Mouse (Mus musculus) olfactory bulb, adult 2 months (tissue): Measurements from ENCODE around the gene Lemd2. TPM values are rescaled to one million over a fixed set of nuclear protein-coding genes. Genes with fewer than 3 reads are reported as not detected.

Experiments
- H3K27ac ChIP-seq: fragments of 200-500 bp; 2 replicates; pipeline ENCODE4 v1.5.1; 2012; ENCODE audit warnings: low read depth, low read length; ENCODE audit not compliant: insufficient read depth
- H3K4me1 ChIP-seq: fragments of 200-500 bp; 2 replicates; pipeline ENCODE4 v1.6.1; 2012; ENCODE audit warnings: low read length; ENCODE audit not compliant: control insufficient read depth, insufficient read depth
- H3K4me3 ChIP-seq: fragments of 200-500 bp; 2 replicates; pipeline ENCODE4 v1.5.1; 2012; ENCODE audit warnings: mild to moderate bottlenecking, low read depth, low read length, moderate library complexity; ENCODE audit not compliant: insufficient read depth
- CTCF ChIP-seq: fragments of 200-500 bp; IDR thresholded peaks from 2 replicates; pipeline ENCODE4 v1.5.1; 2012; ENCODE audit warnings: low read depth, mild to moderate bottlenecking, low read length, moderate library complexity; ENCODE audit not compliant: insufficient read depth
- POLR2A ChIP-seq: fragments of 200-500 bp; IDR thresholded peaks from 2 replicates; pipeline ENCODE4 v1.6.1; 2012; ENCODE audit warnings: mild to moderate bottlenecking, low read depth, low read length, moderate library complexity; ENCODE audit not compliant: insufficient read depth
- WGBS: fragments of 180-500 bp; shearing (Covaris S2); methylation state at CpG from one replicate; pipeline ENCODE4 v1.1.7; 2018; 5-methylcytosine and 5-hydroxymethylcytosine counted together
- polyA plus RNA-seq: library from polyadenylated mRNA; stranded (reverse); fragments of >200 nt; gene quantifications from 2 replicates; pipeline ENCODE4 v1.2.4, GENCODE M21; 2012; ENCODE audit warnings: low replicate concordance; ENCODE audit not compliant: missing spikeins, insufficient read depth, insufficient read length

Lemd2 gene
- polyA plus RNA-seq, 1 experiment, result not detected

DNA sequence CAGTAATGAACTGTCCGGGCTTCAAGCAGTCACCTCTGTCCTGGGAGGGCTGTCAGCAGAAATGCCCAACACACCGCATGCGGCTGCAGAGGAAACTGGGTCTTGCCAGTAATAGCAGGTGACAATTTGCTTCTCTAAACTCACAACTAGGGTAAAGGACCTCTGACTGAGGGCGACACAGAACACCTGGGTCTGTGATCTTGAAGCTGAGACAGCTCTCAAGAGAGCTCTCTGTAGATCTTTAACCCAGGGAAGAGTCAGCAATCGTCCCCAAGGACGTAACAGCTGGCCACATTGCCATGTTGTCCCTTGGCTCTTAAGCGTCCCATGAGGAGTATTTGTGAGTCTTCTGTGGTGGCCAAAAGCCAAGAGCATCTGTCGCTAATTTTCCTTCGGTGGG, 31.8 kb downstream of the Lemd2 start:
- Histone ChIP-seq H3K4me3 (no peak overlapping the region), H3K27ac (no peak overlapping the region), H3K4me1 (peaks cover 24% of the 10 kb centered on the region)
- no peak for TF ChIP-seq CTCF
- no peak for TF ChIP-seq POLR2A
- 87% methylated on average over 9 of the region's 9 CpGs for WGBS

DNA sequence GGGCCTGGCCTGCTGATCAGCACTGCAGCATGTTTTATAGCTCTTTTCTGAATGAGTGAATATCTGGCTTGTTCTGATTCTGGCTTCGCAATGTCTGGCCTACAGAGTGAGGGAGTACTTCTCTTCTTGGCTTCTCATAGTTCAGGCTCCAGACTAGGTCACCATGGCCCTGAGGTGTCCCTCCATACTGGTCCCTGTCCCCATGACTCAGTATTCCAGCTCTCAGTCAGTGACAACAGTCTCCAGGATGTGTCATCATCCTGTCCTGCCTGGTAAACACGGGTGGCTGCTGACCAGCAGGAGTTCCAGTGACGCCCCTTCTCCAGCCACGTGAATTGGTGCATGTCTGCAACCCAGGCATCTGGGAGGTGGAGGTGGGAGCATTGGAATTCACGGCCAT, 33.1 kb downstream of the Lemd2 start:
- Histone ChIP-seq H3K4me3 (no peak overlapping the region), H3K27ac (no peak overlapping the region), H3K4me1 (peaks cover 24% of the 10 kb centered on the region)
- WGBS, result 87% methylated on average over 5 of the region's 5 CpGs
- TF ChIP-seq CTCF (no peak), POLR2A (no peak)

DNA sequence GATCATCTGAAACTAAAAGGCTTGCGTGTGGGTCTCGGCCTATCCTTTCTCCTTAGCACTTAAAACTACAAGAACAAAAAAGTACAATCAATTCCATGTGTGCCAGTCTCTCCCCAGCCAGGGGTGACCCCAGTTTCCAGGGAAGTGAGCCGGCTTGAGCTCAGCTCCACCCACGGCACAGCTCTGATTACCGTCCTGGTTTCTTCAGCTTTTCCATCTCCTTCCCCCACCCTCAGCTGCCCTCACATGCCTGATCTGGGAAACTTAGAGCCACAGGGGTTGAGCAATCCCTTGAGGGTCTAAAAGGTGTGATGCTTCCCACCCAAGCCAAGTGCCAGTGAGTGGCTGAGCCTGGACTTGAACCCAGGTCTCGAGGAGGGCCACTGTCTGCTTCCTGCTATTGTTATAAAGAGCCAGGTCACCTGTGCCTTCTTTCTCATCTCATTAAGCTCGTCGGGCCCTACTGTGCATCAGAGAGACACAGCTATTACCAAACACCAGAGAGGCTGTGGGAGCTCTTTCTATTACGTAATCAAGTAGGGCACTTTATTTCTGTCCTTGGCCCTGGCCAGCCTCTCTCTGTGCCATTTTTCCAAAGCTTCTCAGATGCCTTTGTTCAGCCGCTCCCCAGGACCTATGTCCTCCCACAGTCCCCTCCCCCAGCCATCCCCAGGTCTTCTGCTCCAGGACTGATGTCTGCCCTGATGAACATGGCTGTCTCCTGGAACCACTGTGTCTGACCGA, 34.1 kb downstream of the Lemd2 start:
- Histone ChIP-seq H3K4me1 (peaks cover 18% of the 10 kb centered on the region), H3K27ac (no peak overlapping the region), H3K4me3 (no peak overlapping the region)
- WGBS, result 76% methylated on average over 11 of the region's 11 CpGs
- TF ChIP-seq POLR2A (no peak), CTCF (no peak)

DNA sequence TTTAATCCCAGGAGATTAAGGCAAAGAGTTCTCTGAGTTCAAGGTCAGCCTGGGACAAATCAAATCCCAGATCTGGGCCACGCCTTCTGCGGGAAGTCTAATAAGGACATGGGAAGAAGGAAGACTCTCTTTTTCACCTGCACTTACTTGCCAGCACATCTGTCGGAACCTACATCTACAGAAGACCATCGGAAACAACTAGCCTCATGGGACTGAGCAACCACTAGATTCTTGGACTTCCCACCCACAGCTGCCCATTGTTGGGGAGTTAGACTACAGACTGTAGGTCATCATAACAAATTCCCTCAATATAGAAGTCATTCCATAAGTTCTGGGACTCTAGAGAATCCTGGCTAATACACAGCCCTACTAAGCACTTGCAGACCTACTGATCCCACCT, 35.7 kb downstream of the Lemd2 start:
- H3K4me3 ChIP-seq, result no peak overlapping the region
- peaks cover 17% of the 10 kb centered on the region for H3K4me1 ChIP-seq
- TF ChIP-seq CTCF, result no peak
- no peak overlapping the region for H3K27ac ChIP-seq
- WGBS, result over 99% methylated on average over 4 of the region's 4 CpGs

DNA sequence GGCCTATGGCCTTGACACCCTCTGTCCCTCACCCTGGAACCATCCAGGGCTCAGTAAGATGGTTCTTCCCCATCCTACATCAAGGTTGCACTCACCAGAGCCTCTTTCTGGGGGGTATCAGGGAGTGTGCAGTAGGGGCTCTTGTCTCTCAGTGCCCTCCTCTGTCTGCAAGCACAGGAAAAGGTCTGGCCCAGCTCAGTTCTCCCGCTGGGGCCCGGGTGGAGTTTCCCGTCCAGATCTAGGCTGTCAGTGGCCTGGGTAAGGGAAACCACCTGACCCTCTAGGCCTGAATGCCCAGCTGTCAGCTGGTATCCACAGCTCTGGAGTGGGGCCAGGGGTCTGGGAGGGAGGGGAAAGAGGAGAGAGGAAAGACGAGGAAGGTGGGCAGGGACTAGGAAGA, 36.7 kb downstream of the Lemd2 start, which contains the start of gene Ip6k3:
Gene Ip6k3, minus strand, starts transcription at position 251 of the 400 bp plus-strand sequence.
- H3K27ac ChIP-seq, result no peak within 1 kb of the TSS
- TF ChIP-seq POLR2A (no peak), CTCF (no peak)
- no peak within 1 kb of the TSS for H3K4me3 ChIP-seq
- 61% methylated on average over 4 of the region's 4 CpGs for WGBS
- peaks cover 17% of the 10 kb centered on the region for H3K4me1 ChIP-seq

DNA sequence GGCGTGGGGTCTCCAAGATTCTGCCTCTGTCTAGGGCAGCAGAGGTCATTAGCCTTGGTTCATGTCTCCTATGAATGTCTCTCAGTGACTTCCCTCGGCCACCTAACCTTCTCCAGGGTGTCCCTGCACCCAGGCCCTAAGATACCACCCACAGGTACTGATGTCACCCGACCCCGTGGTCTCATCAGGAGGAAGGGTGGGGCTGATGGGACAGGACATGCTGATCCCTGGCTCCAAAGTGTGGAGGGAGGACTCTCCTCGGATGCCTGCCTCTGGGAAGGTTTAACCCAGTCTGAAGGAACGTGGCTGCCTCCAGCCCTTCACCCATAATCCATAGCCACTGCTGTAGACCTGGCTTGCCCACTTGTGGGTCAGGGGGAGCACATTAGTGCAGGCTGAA, 37.4 kb downstream of the Lemd2 start:
- no peak overlapping the region for H3K4me3 ChIP-seq
- WGBS, result 92% methylated on average over 6 of the region's 6 CpGs
- TF ChIP-seq POLR2A (no peak), CTCF (no peak)
- peaks cover 17% of the 10 kb centered on the region for H3K4me1 ChIP-seq
- no peak overlapping the region for H3K27ac ChIP-seq

DNA sequence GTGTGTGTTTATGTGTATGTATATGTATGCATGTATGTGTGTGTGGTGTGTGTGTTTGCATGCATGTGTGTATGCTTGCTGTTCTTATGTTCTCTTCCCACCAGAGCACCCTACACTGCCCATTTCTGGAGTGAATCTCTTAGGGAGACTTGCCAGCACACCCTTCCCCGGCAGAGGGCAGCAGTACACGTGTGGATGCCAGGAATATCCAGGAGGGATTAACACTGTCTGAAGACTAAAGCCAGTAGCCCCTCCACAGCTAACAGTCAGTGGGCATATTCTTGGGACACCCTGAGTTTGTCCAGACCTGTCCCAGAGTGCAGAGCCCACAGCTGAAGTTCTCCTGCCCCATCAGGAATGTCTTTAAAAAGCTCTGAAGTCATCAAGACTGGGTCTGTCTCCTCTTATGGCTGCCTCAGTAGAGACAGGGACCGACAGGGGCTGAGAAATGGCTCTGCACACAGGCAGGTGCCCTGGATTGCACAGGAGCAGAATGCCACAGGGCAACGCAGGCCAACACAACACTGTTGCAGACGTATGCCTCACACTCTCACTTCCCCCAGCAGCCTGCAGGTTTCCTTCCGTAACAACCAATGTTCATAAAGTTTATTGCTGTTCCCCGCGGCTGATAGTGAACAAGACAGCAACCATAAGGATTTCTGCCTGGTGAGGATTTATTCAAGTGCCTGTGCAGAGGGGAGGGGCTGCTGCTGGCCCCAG, 39.1 kb downstream of the Lemd2 start:
- H3K27ac ChIP-seq, result no peak overlapping the region
- WGBS, result 63% methylated on average over 8 of the region's 8 CpGs
- TF ChIP-seq CTCF (no peak), POLR2A (no peak)
- peaks cover 10% of the 10 kb centered on the region for H3K4me1 ChIP-seq
- H3K4me3 ChIP-seq, result no peak overlapping the region

DNA sequence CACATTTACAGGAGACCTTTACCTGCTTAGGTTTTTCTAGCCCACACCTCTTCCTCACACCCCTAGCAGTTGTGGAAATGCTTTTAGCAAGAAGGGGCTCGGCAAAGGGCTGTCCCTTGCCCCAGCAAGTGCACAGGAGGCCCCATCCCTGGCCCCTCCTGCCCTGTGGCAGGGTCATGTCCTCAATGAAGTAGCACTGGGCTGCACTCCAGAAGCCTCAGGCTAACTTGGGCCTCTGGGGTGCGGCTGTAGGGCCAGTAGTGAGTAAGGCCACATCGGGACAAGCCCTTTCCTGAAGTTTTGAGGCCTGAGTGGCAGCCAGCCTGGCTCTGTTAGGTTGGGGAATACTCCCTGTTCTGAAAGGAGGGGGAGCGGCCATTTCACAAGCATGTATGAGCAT, 43.4 kb downstream of the Lemd2 start:
- Histone ChIP-seq H3K4me3 (no peak overlapping the region), H3K27ac (no peak overlapping the region), H3K4me1 (peaks cover 9% of the 10 kb centered on the region)
- TF ChIP-seq CTCF, result no peak
- TF ChIP-seq POLR2A, result no peak
- 84% methylated on average over 4 of the region's 4 CpGs for WGBS

DNA sequence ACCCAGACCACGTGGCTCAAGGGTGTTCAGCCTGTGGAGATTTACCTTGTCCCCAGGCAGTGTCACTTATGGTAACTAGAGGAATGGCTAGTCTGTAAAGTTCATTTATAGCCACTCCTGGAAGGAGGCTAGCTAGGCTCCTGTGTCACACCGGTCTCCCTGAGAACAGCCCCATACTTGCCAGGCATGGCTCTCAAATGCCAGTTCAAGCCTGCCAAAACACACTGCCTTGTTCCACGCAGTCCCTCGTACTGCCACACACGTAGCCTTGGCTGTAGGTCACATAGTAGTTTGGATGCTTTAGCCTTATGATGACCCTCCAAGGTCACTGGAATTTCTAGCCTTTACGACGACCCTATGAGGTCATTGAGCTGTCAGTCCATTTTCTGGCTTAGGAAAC, 45.1 kb downstream of the Lemd2 start:
- 94% methylated on average over 7 of the region's 7 CpGs for WGBS
- H3K4me1 ChIP-seq, result peaks cover 9% of the 10 kb centered on the region
- H3K27ac ChIP-seq, result no peak overlapping the region
- no peak overlapping the region for H3K4me3 ChIP-seq
- no peak for TF ChIP-seq POLR2A
- TF ChIP-seq CTCF, result no peak
